Mouse (Mus musculus): ENCODE measurements around the gene Trpv6.

Trpv6 gene

DNA sequence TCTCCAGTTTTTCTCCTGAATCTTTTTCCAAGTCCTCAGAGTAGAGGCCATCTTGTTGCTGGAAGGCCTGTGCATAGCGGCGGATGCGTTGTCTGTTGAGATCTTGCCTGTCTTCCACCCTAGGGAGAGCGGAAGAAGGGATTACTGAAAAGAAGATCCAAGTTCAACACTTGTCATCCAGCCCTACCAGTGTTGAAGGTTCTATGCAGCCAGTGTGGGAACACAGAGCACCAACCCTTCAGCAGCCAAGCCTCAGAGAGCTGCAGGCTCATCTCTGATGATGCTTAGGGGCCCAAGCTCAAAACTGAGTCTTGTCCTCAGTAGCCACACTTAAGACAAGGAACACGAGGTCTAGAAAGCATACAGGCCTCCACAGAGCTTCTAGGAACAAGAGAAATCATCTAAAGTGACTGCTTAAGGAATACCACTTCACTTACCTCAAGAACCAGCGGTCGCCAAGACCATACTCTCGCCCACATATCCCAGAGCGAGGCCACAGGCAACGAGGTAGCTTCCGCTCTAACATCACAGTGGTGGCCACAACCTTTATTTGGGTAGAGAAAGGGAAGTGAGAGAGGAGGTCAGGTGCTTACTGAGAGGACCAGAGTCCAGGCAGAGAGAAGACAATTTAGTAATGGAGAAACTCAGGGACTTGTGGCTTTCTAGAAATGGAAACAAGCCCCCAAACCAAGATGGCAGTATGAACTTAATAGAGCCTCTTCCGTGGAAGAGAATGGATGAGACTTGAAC is 14.8 kb downstream of the Trpv6 start:
- DNase-seq (ENCODE audit: low spot score): no peak

DNA sequence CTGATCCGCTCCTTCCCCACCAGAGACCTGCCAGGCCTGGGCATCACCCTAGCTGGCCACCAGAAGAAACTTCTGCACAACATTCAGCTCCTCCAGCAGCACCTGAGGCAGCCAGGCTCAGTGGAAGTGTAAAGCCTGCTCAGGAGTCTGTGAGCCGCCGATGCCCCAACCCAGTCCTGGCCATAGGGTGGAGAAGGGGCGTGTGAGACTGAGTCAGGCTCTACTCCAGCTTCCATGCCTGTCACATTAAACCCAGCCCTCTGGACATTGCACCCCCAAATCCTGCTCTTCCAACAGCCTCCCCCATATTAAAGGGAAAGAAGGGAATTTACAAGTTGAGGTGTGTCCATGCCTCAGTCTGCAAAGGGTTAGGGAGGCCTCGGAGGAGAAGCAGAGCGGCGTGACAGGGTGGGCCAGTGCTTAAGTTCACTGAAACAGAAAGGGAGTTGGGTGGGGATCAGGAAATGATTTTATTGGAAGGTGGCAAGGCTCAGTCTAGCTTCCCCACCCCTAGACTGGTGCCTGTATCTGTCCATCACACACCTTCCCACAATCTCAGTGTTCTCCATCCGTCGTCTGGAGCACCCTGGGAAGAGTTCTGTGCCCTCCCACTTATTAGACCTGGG is 15.9 kb downstream of the Trpv6 start:
- DNase-seq (ENCODE audit: low spot score): no peak

GRCm38 (mm10) chr6:41607637-41608036 is 28.6 kb downstream of the Trpv6 start:
- DNase-seq (ENCODE audit: low spot score): no peak

- no peak for DNase-seq (ENCODE audit: low spot score)
These were observed 30.0 kb downstream of the Trpv6 start for GRCm38 (mm10) chr6:41606214-41606613.

- no peak for DNase-seq (ENCODE audit: low spot score)
These were observed 30.5 kb downstream of the Trpv6 start for GRCm38 (mm10) chr6:41605794-41606104.

GRCm38 (mm10) chr6:41605061-41605793 is 31.0 kb downstream of the Trpv6 start, which contains the start of gene Ephb6:
Gene Ephb6 (plus strand): TSS chr6:41605482.
- DNase-seq (ENCODE audit: low spot score): no peak

GRCm38 (mm10) chr6:41604401-41605050 is 31.7 kb downstream of the Trpv6 start:
- DNase-seq (ENCODE audit: low spot score): no peak

GRCm38 (mm10) chr6:41582189-41582588 is 54.0 kb downstream of the Trpv6 start:
- no peak for DNase-seq (ENCODE audit: low spot score)

- no peak for DNase-seq (ENCODE audit: low spot score)
These were observed 54.9 kb downstream of the Trpv6 start for GRCm38 (mm10) chr6:41581295-41581694.

GRCm38 (mm10) chr6:41577297-41577696 is 58.9 kb downstream of the Trpv6 start:
- DNase-seq (ENCODE audit: low spot score): no peak

- DNase-seq (ENCODE audit: low spot score): no peak
These were observed 59.6 kb downstream of the Trpv6 start for GRCm38 (mm10) chr6:41576526-41577097.

Data from left cerebral cortex, adult 11 months (tissue).